Mouse (Mus musculus): ENCODE data around the gene Zfyve21. TPM values are rescaled to one million over a fixed set of nuclear protein-coding genes. Genes with fewer than 3 reads are reported as not detected.

Zfyve21 gene
- total and polyA plus RNA-seq, 2 experiments from 2014 or later: 29.7 to 30.6 TPM

- no peak overlapping the region for H3K27ac ChIP-seq (ENCODE audit: low read depth, low read length)
- ATAC-seq (ENCODE audit: low FRiP score): no peak
- no peak overlapping the region for H3K4me2 ChIP-seq (ENCODE audit: low read depth, low read length, poor library complexity, severe bottlenecking)
- DNase-seq (ENCODE audit: low spot score): no peak
- peaks cover 83% of the 10 kb centered on the region for H3K36me3 ChIP-seq (ENCODE audit: insufficient read depth, low read length)
- no peak overlapping the region for H3K4me3 ChIP-seq (ENCODE audit: low read depth, low read length)
- TF ChIP-seq CTCF (IDR thresholded peaks at IDR 0.05): no peak
- H3K9me3 ChIP-seq (ENCODE audit: low read length): no peaks in the 10 kb centered on the region
- 97% methylated on average over 12 of the region's 12 CpGs for WGBS
- H3K27me3 ChIP-seq (ENCODE audit: insufficient read depth, low read length): no peaks in the 10 kb centered on the region
- H3K9ac ChIP-seq (replicated peaks; ENCODE audit: low read length, poor library complexity, severe bottlenecking): no peak overlapping the region
- H3K4me1 ChIP-seq (ENCODE audit: insufficient read depth, low read length): no peaks in the 10 kb centered on the region
Measured at GRCm38 (mm10) chr12:111827556-111827955, 13.6 kb downstream of the Zfyve21 start.

GRCm38 (mm10) chr12:111829447-111829846 is 15.5 kb downstream of the Zfyve21 start:
- WGBS: 29% methylated on average over 5 of the region's 5 CpGs
- ATAC-seq (ENCODE audit: low FRiP score): no peak
- no peak overlapping the region for H3K4me2 ChIP-seq (ENCODE audit: low read depth, low read length, poor library complexity, severe bottlenecking)
- H3K4me1 ChIP-seq (ENCODE audit: insufficient read depth, low read length): no peaks in the 10 kb centered on the region
- no peaks in the 10 kb centered on the region for H3K9me3 ChIP-seq (ENCODE audit: low read length)
- no peak overlapping the region for H3K4me3 ChIP-seq (ENCODE audit: low read depth, low read length)
- no peaks in the 10 kb centered on the region for H3K27me3 ChIP-seq (ENCODE audit: insufficient read depth, low read length)
- no peak for TF ChIP-seq CTCF (IDR thresholded peaks at IDR 0.05)
- peak; percentile 45 for DNase-seq (ENCODE audit: low spot score)
- H3K9ac ChIP-seq (replicated peaks; ENCODE audit: low read length, poor library complexity, severe bottlenecking): no peak overlapping the region
- H3K27ac ChIP-seq (ENCODE audit: low read depth, low read length): no peak overlapping the region
- H3K36me3 ChIP-seq (ENCODE audit: insufficient read depth, low read length): peaks cover 89% of the 10 kb centered on the region

- no peak for ATAC-seq (ENCODE audit: low FRiP score)
- Histone ChIP-seq H3K27ac (ENCODE audit: low read depth, low read length) (no peak overlapping the region), H3K4me3 (ENCODE audit: low read depth, low read length) (no peak overlapping the region), H3K9me3 (ENCODE audit: low read length) (no peaks in the 10 kb centered on the region), H3K27me3 (ENCODE audit: insufficient read depth, low read length) (no peaks in the 10 kb centered on the region), H3K9ac (replicated peaks; ENCODE audit: low read length, poor library complexity, severe bottlenecking) (no peak overlapping the region), H3K4me1 (ENCODE audit: insufficient read depth, low read length) (no peaks in the 10 kb centered on the region), H3K36me3 (ENCODE audit: insufficient read depth, low read length) (peaks cover 90% of the 10 kb centered on the region), H3K4me2 (ENCODE audit: low read depth, low read length, poor library complexity, severe bottlenecking) (no peak overlapping the region)
- no peak for TF ChIP-seq CTCF (IDR thresholded peaks at IDR 0.05)
- WGBS: 73% methylated on average over 9 of the region's 9 CpGs
- DNase-seq (ENCODE audit: low spot score): peak; percentile 49
Measured at GRCm38 (mm10) chr12:111829954-111830353, 16.0 kb downstream of the Zfyve21 start.

GRCm38 (mm10) chr12:111830375-111830774 is 16.4 kb downstream of the Zfyve21 start:
- Histone ChIP-seq H3K27ac (ENCODE audit: low read depth, low read length) (no peak overlapping the region), H3K36me3 (ENCODE audit: insufficient read depth, low read length) (peaks cover 90% of the 10 kb centered on the region), H3K27me3 (ENCODE audit: insufficient read depth, low read length) (no peaks in the 10 kb centered on the region), H3K4me3 (ENCODE audit: low read depth, low read length) (no peak overlapping the region), H3K4me2 (ENCODE audit: low read depth, low read length, poor library complexity, severe bottlenecking) (no peak overlapping the region), H3K9ac (replicated peaks; ENCODE audit: low read length, poor library complexity, severe bottlenecking) (no peak overlapping the region), H3K4me1 (ENCODE audit: insufficient read depth, low read length) (no peaks in the 10 kb centered on the region), H3K9me3 (ENCODE audit: low read length) (no peaks in the 10 kb centered on the region)
- WGBS: 82% methylated on average over 10 of the region's 10 CpGs
- no peak for ATAC-seq (ENCODE audit: low FRiP score)
- DNase-seq (ENCODE audit: low spot score): no peak
- TF ChIP-seq CTCF (IDR thresholded peaks at IDR 0.05): no peak

GRCm38 (mm10) chr12:111832643-111833042 is 18.7 kb downstream of the Zfyve21 start:
- H3K9me3 ChIP-seq (ENCODE audit: low read length): no peaks in the 10 kb centered on the region
- DNase-seq (ENCODE audit: low spot score) (no peak), ATAC-seq (ENCODE audit: low FRiP score) (no peak)
- no peaks in the 10 kb centered on the region for H3K4me1 ChIP-seq (ENCODE audit: insufficient read depth, low read length)
- no peak for TF ChIP-seq CTCF (IDR thresholded peaks at IDR 0.05)
- no peak overlapping the region for H3K27ac ChIP-seq (ENCODE audit: low read depth, low read length)
- no peaks in the 10 kb centered on the region for H3K27me3 ChIP-seq (ENCODE audit: insufficient read depth, low read length)
- 84% methylated on average over 5 of the region's 5 CpGs for WGBS
- H3K4me3 ChIP-seq (ENCODE audit: low read depth, low read length): no peak overlapping the region
- H3K9ac ChIP-seq (replicated peaks; ENCODE audit: low read length, poor library complexity, severe bottlenecking): no peak overlapping the region
- H3K36me3 ChIP-seq (ENCODE audit: insufficient read depth, low read length): peaks cover 94% of the 10 kb centered on the region
- H3K4me2 ChIP-seq (ENCODE audit: low read depth, low read length, poor library complexity, severe bottlenecking): no peak overlapping the region

- H3K4me2 ChIP-seq (ENCODE audit: low read depth, low read length, poor library complexity, severe bottlenecking): no peak overlapping the region
- H3K27ac ChIP-seq (ENCODE audit: low read depth, low read length): no peak overlapping the region
- H3K4me1 ChIP-seq (ENCODE audit: insufficient read depth, low read length): no peaks in the 10 kb centered on the region
- H3K9ac ChIP-seq (replicated peaks; ENCODE audit: low read length, poor library complexity, severe bottlenecking): no peak overlapping the region
- no peak overlapping the region for H3K4me3 ChIP-seq (ENCODE audit: low read depth, low read length)
- no peaks in the 10 kb centered on the region for H3K9me3 ChIP-seq (ENCODE audit: low read length)
- no peak for ATAC-seq (ENCODE audit: low FRiP score)
- H3K36me3 ChIP-seq (ENCODE audit: insufficient read depth, low read length): peaks cover 94% of the 10 kb centered on the region
- no peak for TF ChIP-seq CTCF (IDR thresholded peaks at IDR 0.05)
- no peak for DNase-seq (ENCODE audit: low spot score)
- no peaks in the 10 kb centered on the region for H3K27me3 ChIP-seq (ENCODE audit: insufficient read depth, low read length)
- WGBS: 91% methylated on average over 10 of the region's 10 CpGs
Measured at GRCm38 (mm10) chr12:111833457-111833856, 19.5 kb downstream of the Zfyve21 start.
